Mouse (Mus musculus) embryo, embryonic 10.5 days (tissue): ENCODE measurements around the gene Herc2.

Source experiments
- DNase-seq: peaks from one replicate; pipeline ENCODE4 v3.0.0-alpha.2; 2015; ENCODE audit warnings: low spot score

Gene Herc2

GRCm38 (mm10) chr7:56066634-56067033 is 16.6 kb downstream of the Herc2 start:
- DNase-seq = no peak

- no peak for DNase-seq
These were observed 21.7 kb downstream of the Herc2 start for GRCm38 (mm10) chr7:56071724-56072123.

GRCm38 (mm10) chr7:56083034-56083433 is 33.0 kb downstream of the Herc2 start:
- DNase-seq = no peak

- DNase-seq = no peak
These were observed 39.1 kb downstream of the Herc2 start for GRCm38 (mm10) chr7:56089097-56089496.

- no peak for DNase-seq
These were observed 41.4 kb downstream of the Herc2 start for GRCm38 (mm10) chr7:56091445-56091844.

GRCm38 (mm10) chr7:56102293-56102847 is 52.4 kb downstream of the Herc2 start:
- DNase-seq = no peak

GRCm38 (mm10) chr7:56112999-56113398 is 63.0 kb downstream of the Herc2 start:
- DNase-seq = no peak

GRCm38 (mm10) chr7:56114148-56114547 is 64.2 kb downstream of the Herc2 start:
- DNase-seq = no peak

GRCm38 (mm10) chr7:56120968-56121367 is 71.0 kb downstream of the Herc2 start:
- no peak for DNase-seq

- DNase-seq = no peak
These were observed 71.4 kb downstream of the Herc2 start for GRCm38 (mm10) chr7:56121425-56121824.

- no peak for DNase-seq
These were observed 78.1 kb downstream of the Herc2 start for GRCm38 (mm10) chr7:56128080-56128479.

GRCm38 (mm10) chr7:56129577-56129976 is 79.6 kb downstream of the Herc2 start:
- DNase-seq = no peak

- DNase-seq = no peak
These were observed 81.6 kb downstream of the Herc2 start for GRCm38 (mm10) chr7:56131548-56131947.

GRCm38 (mm10) chr7:56138706-56139105 is 88.7 kb downstream of the Herc2 start:
- DNase-seq = no peak

- DNase-seq = no peak
These were observed 96.4 kb downstream of the Herc2 start for GRCm38 (mm10) chr7:56146424-56146823.

- DNase-seq = no peak
These were observed 98.9 kb downstream of the Herc2 start for GRCm38 (mm10) chr7:56148925-56149324.

GRCm38 (mm10) chr7:56151885-56152676 is 102.1 kb downstream of the Herc2 start:
- no peak for DNase-seq

- DNase-seq = no peak
These were observed 103.2 kb downstream of the Herc2 start for GRCm38 (mm10) chr7:56153161-56153560.

- DNase-seq = no peak
These were observed 103.6 kb downstream of the Herc2 start for GRCm38 (mm10) chr7:56153625-56154024.

- no peak for DNase-seq
These were observed 113.3 kb downstream of the Herc2 start for GRCm38 (mm10) chr7:56163316-56163715.

GRCm38 (mm10) chr7:56168713-56169112 is 118.7 kb downstream of the Herc2 start:
- no peak for DNase-seq

- no peak for DNase-seq
These were observed 127.4 kb downstream of the Herc2 start for GRCm38 (mm10) chr7:56177371-56177770.

GRCm38 (mm10) chr7:56191041-56191440 is 141.0 kb downstream of the Herc2 start:
- no peak for DNase-seq

GRCm38 (mm10) chr7:56191661-56192060 is 141.7 kb downstream of the Herc2 start:
- no peak for DNase-seq
